Mouse (Mus musculus): ENCODE results near the gene Dennd4b. TPM values are rescaled to one million over a fixed set of nuclear protein-coding genes. Genes with fewer than 3 reads are reported as not detected.
A peak's percentile ranks its signal among the peaks of the same experiment; 100 is the strongest.

Dennd4b gene
- total and polyA plus RNA-seq, 3 experiments, result 9.8 to 45.3 (median 27.8) TPM

- H3K4me2 ChIP-seq (ENCODE audit: insufficient read depth, low read depth, poor library complexity, severe bottlenecking), result peak overlapping the region; percentile 96
- dilution Hi-C loops (cut with MboI; ENCODE audit: extremely low pct_ligation_motif_present, extremely low pct_unique_long_range_greater_than_20kb, low sequenced_read_pairs), result no loop called here
Measured at GRCm38 (mm10) chr3:90247630-90247959, 17.4 kb upstream of the Dennd4b start.

GRCm38 (mm10) chr3:90247960-90248745 is 16.8 kb upstream of the Dennd4b start, which contains the start of gene Slc39a1:
Gene Slc39a1, plus strand, starts transcription at chr3:90248172.
- peak within 1 kb of the TSS; percentile 88 for H3K9ac ChIP-seq (ENCODE audit: insufficient read depth, low read depth)
- dilution Hi-C loops (cut with MboI; ENCODE audit: extremely low pct_ligation_motif_present, extremely low pct_unique_long_range_greater_than_20kb, low sequenced_read_pairs), result no loop called here
- DNase-seq (ENCODE audit: extremely low read depth), result peak; percentile 94
- in situ Hi-C loops (cut with MboI; ENCODE audit: low pct_ligation_motif_present, low pct_unique_long_range_greater_than_20kb, low sequenced_read_pairs), result no loop called here
- peak within 1 kb of the TSS; percentile 96 for H3K4me2 ChIP-seq (ENCODE audit: insufficient read depth, low read depth, poor library complexity, severe bottlenecking)
- H3K27ac ChIP-seq (ENCODE audit: insufficient read depth, low read depth), result peak within 1 kb of the TSS; percentile 66
- H3K4me1 ChIP-seq (ENCODE audit: control insufficient read depth in 1 of 2, insufficient read depth in 2 of 2), result peaks cover 3 to 43% of the 10 kb centered on the region in 2 experiments; a peak in 3 of 4 replicates
- H3K27me3 ChIP-seq (replicated peaks), result no peaks in the 10 kb centered on the region
- H3K4me3 ChIP-seq (replicated peaks in 1 of 3; ENCODE audit: low read depth in 2 of 3, low read length in 2 of 3, poor library complexity in 1 of 3), result peak within 1 kb of the TSS; percentile 82 to 88 (median 82)
- no peaks in the 10 kb centered on the region for H3K9me3 ChIP-seq (replicated peaks; ENCODE audit: low read length)
- peaks cover 16% of the 10 kb centered on the region for H3K79me2 ChIP-seq (replicated peaks; ENCODE audit: control insufficient read depth, extremely low read depth, insufficient read depth, poor library complexity, severe bottlenecking)
- H3K36me3 ChIP-seq (replicated peaks in 1 of 2; ENCODE audit: control insufficient read depth in 1 of 2, insufficient read depth in 1 of 2, low read length in 1 of 2), result peaks cover 15 to 21% of the 10 kb centered on the region in 2 experiments
- TF ChIP-seq IRF4 (IDR thresholded peaks at IDR 0.05; ENCODE audit: low read depth, low read length) (no peak), MXI1 (IDR thresholded peaks at IDR 0.05; ENCODE audit: low read depth, low read length) (no peak), BHLHE40 (IDR thresholded peaks at IDR 0.05; ENCODE audit: low read depth, low read length) (no peak), MAZ (IDR thresholded peaks at IDR 0.05; ENCODE audit: low read depth, low read length) (peak; percentile 1; the same call in 1 of the 2 replicates), JUN (IDR thresholded peaks at IDR 0.05; ENCODE audit: insufficient read depth, low read depth, low read length) (no peak), CHD2 (IDR thresholded peaks at IDR 0.05; ENCODE audit: low read length) (peak; percentile 41), SIN3A (IDR thresholded peaks at IDR 0.05; ENCODE audit: low read length) (peak; percentile 23; the same call in 1 of the 2 replicates), ZC3H11A (IDR thresholded peaks at IDR 0.05; ENCODE audit: low read depth, low read length) (no peak), ELF1 (IDR thresholded peaks at IDR 0.05; ENCODE audit: low read depth, low read length) (peak; percentile 37), ZNF384 (IDR thresholded peaks at IDR 0.05; ENCODE audit: low read depth, low read length) (no peak), RCOR1 (conservative IDR thresholded peaks at IDR 0.05; ENCODE audit: low read depth, low read length) (no peak), SMC3 (IDR thresholded peaks at IDR 0.05; ENCODE audit: low read depth, low read length) (no peak), E2F4 (IDR thresholded peaks at IDR 0.05; ENCODE audit: insufficient replicate concordance, low read depth, low read length) (no peak), POLR2A (IDR thresholded peaks at IDR 0.05; ENCODE audit: low read depth, low read length) (peak; percentile 86), JUND (conservative IDR thresholded peaks at IDR 0.05; ENCODE audit: low read depth, low read length) (no peak), CHD1 (IDR thresholded peaks at IDR 0.05; ENCODE audit: low read depth, low read length) (no peak), UBTF (IDR thresholded peaks at IDR 0.05; ENCODE audit: low read depth, low read length) (peak; percentile 51; the same call in 1 of the 2 replicates), EP300 (IDR thresholded peaks at IDR 0.05; ENCODE audit: low read length) (no peak), GABPA (IDR thresholded peaks at IDR 0.05; ENCODE audit: insufficient replicate concordance, low read depth, low read length) (no peak), KAT2A (IDR thresholded peaks at IDR 0.05; ENCODE audit: insufficient replicate concordance, low read length) (no peak), MAFK (IDR thresholded peaks at IDR 0.05; ENCODE audit: insufficient replicate concordance, low read length) (no peak), RAD21 (IDR thresholded peaks at IDR 0.05; ENCODE audit: low read depth, low read length) (no peak), ETS1 (conservative IDR thresholded peaks at IDR 0.05; ENCODE audit: low read depth, low read length) (no peak), MAX (IDR thresholded peaks at IDR 0.05; ENCODE audit: low read length) (no peak), TCF12 (IDR thresholded peaks at IDR 0.05; ENCODE audit: low read depth, low read length) (peak; percentile 63; the same call in 1 of the 2 replicates), USF2 (conservative IDR thresholded peaks at IDR 0.05; ENCODE audit: low read depth, low read length) (no peak), NELFE (IDR thresholded peaks at IDR 0.05; ENCODE audit: low read depth, low read length) (no peak), MEF2A (IDR thresholded peaks at IDR 0.05; ENCODE audit: borderline replicate concordance, low read depth, low read length) (no peak), ZMIZ1 (IDR thresholded peaks at IDR 0.05; ENCODE audit: low read depth, low read length) (no peak), POLR2AphosphoS2 (IDR thresholded peaks at IDR 0.05; ENCODE audit: low read depth, low read length) (no peak), MYC (IDR thresholded peaks at IDR 0.05; ENCODE audit: low read depth, low read length) (no peak)

More at GRCm38 (mm10) chr3:90247630-90247959, 17.4 kb upstream of the Dennd4b start:
- Histone ChIP-seq H3K4me1 (ENCODE audit: control insufficient read depth in 1 of 2, insufficient read depth in 2 of 2) (peaks cover 3 to 43% of the 10 kb centered on the region in 2 experiments; a peak in 3 of 4 replicates), H3K27me3 (replicated peaks) (no peaks in the 10 kb centered on the region), H3K27ac (ENCODE audit: insufficient read depth, low read depth) (peak overlapping the region; percentile 60), H3K79me2 (replicated peaks; ENCODE audit: control insufficient read depth, extremely low read depth, insufficient read depth, poor library complexity, severe bottlenecking) (peaks cover 16% of the 10 kb centered on the region), H3K4me3 (replicated peaks in 1 of 3; ENCODE audit: low read depth in 2 of 3, low read length in 2 of 3, poor library complexity in 1 of 3) (peak overlapping the region; percentile 41 to 47 (median 46)), H3K9ac (ENCODE audit: insufficient read depth, low read depth) (peak overlapping the region; percentile 76), H3K9me3 (replicated peaks; ENCODE audit: low read length) (no peaks in the 10 kb centered on the region), H3K36me3 (replicated peaks in 1 of 2; ENCODE audit: control insufficient read depth in 1 of 2, insufficient read depth in 1 of 2, low read length in 1 of 2) (peaks cover 15 to 21% of the 10 kb centered on the region in 2 experiments)
- in situ Hi-C loops (cut with MboI; ENCODE audit: low pct_ligation_motif_present, low pct_unique_long_range_greater_than_20kb, low sequenced_read_pairs), result no loop called here
- no peak for DNase-seq (ENCODE audit: extremely low read depth)
- TF ChIP-seq IRF4 (IDR thresholded peaks at IDR 0.05; ENCODE audit: low read depth, low read length) (0 out of 2 replicates have a peak, but pooled peaks have one; percentile 38), ZMIZ1 (IDR thresholded peaks at IDR 0.05; ENCODE audit: low read depth, low read length) (no peak)

All from CH12.LX (cell line).